Mouse (Mus musculus) gastrocnemius, postnatal 25 days (tissue): ENCODE measurements around the gene Cygb. TPM values are rescaled to one million over a fixed set of nuclear protein-coding genes. Genes with fewer than 3 reads are reported as not detected.
"Not testable (repeated sequence)": the region's sequence is repeated elsewhere in the genome, so short reads cannot be mapped to it uniquely, and the experiment has no call there.

Source experiments
- DNase-seq: peaks from one replicate; pipeline ENCODE4 v3.0.0; 2022
- total RNA-seq, 2 experiments: library from RNA; stranded (reverse); gene quantifications; 1 replicate in 1 of 2; 2 replicates in 1 of 2; pipeline ENCODE4 v1.2.3; 2021

Cygb gene
- total RNA-seq, 2 experiments from 2014 or later: 7.5 to 14.7 TPM

GRCm38 (mm10) chr11:116615735-116616437 lies 38.2 kb downstream of the Cygb start:
- DNase-seq: peak; percentile 41

DNA sequence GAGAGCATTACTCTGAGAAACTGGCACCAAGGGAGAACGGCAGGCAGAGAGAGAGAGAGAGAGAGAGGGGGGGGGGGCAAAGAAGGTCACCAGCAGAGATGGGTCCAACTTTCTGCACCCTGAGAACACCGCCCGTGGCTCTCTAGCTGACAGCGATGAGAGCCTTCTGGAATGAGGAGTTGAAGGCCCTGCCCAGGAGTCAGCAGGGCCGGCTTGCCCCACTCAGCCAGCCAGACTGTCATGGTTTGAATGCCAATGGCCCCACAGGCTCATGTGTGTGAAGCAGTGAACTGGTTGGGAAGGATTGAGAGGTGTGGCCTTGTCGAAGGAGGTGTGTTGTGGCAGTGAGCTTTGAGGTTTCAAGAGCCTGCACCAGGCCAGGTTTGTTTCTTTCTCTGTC lies 40.9 kb downstream of the Cygb start:
- DNase-seq: no peak

GRCm38 (mm10) chr11:116612554-116612953 lies 41.6 kb downstream of the Cygb start:
- DNase-seq: no peak

DNA sequence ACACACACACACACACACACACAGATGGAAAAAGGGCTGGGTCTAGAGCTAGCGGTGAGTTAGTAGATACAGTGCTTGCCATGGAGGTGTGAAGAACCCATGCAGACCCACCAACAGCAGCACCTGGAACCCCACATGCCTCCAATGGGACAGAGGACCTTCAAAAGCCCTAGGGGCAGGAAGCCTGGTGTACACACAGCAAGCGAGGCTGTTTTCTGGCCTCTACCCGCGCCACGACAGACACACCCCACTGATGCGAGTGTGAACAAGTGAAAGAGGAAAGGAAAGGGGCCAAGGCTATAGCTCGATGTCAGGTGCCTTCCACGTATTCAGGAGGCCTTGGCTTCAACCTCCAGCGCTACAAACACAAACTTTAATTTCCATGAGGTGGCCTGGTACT lies 42.2 kb downstream of the Cygb start:
- no peak for DNase-seq

DNA sequence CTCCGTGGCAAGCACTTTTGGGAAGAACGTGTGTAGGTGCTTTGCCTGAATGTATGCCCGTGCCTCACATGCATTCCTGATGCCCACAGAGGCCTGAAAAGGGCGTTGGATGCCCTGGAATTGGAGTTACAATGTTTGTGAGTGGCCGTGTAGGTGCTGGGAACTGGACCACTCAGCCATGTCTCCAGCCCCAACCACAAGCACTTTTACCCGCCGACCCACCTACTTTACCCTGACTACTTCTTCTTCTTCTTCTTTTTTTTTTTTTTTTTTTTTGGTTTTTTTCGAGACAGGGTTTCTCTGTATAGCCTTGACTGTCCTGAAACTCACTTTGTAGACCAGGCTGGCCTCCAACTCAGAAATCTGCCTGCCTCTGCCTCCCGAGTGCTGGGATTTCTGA lies 42.9 kb downstream of the Cygb start:
- DNase-seq: not testable (repeated sequence)

- DNase-seq: no peak
Measured at GRCm38 (mm10) chr11:116609965-116610630, 44.0 kb downstream of the Cygb start.

DNA sequence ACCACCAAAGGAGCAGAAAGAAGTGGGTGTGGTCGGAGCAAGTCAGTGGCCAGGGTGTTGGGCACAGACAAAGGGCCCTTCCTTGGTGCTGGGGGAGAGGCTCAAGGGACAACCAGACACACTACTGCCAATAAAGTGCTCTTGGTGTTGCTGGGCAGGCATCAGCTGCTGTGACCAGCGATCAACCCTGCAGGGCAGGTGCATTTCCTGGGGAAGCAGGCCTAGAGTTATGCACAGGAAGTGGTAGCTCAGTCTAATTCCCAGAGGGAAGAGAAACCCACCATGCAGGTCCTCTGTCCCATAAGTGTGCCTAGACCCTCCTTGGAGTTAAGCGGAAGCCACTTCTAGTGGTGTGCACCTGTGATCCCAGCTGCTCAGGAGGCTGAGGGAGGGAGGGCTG lies 46.4 kb downstream of the Cygb start:
- DNase-seq: no peak

GRCm38 (mm10) chr11:116604097-116604496 lies 50.0 kb downstream of the Cygb start:
- no peak for DNase-seq

DNA sequence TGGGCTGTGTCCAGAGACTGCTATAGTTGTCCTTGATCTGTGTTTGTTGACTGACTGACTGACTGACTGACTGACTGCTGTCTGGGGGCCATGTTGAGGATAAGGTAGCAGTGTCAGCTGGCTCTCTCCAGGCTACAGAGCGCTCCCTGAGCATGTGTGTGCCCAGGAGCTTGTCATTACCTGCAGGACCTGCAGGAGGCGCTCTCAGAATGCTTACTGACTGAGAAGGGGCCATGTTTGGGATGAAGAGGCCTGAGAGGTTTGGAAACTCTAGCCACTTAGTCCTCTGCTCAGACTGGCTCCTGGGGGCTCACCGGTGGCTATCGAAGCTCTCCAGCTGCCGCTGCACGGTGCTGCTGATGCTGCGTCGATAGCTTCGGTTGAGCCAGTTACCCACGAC lies 50.8 kb downstream of the Cygb start:
- no peak for DNase-seq

DNA sequence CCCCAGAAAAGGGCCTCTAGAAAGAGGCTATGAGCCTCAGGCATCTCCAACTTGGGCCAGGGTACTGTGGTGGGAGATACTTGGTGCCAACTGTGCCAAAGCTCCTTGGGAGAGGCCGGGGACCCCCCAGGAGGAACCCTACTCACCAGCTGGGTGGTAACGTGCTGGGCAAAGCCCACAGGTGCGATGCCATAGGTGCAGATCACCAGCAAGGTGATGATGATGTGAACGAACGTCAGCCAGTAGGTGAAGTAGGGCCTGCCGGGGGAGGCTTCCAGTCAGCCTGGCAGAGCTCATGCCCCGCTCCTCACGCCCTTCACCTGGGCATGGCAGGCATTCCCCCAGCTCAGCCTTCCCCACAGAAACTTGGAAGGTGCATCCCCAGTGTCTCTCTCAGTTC lies 52.1 kb downstream of the Cygb start:
- no peak for DNase-seq

DNA sequence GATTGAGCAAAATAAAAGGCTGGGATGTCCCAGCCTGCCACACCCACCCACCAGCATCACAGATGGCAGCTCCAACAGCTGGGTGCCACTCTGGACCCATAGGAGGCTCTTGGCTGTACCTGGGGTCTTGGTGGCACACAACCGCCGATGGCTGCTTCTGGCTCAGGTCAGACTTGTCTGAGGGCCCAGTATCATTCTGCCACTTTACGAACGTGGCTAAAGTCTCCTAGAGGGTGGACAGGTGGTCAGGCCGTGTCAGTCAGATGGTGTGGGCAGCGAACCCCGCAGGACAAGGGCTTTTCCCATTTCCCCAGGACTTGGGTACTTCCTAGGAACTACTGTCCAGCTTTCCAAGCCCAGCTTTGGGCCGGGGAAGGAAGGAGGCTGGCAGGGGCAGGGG lies 52.9 kb downstream of the Cygb start:
- DNase-seq: no peak

DNA sequence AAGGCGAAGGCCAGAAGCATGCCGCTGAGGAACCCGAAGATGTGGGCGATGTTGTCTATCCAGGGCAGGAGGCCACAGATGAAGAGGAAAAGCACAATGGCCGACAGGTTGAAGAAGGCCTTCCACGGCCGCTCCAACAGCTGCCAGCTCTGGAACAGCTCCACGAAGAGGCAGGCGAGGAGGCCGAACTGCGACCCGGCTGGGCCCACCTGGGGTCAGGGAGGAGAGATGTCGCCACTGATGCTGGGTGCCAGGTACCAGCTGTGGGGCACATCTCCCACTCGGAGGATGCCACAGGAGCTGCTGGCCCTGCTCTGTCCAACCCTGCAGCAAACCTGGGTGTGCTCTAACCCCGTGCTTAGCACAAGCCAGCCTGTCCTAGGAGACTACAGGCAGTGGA lies 54.9 kb downstream of the Cygb start:
- no peak for DNase-seq

DNA sequence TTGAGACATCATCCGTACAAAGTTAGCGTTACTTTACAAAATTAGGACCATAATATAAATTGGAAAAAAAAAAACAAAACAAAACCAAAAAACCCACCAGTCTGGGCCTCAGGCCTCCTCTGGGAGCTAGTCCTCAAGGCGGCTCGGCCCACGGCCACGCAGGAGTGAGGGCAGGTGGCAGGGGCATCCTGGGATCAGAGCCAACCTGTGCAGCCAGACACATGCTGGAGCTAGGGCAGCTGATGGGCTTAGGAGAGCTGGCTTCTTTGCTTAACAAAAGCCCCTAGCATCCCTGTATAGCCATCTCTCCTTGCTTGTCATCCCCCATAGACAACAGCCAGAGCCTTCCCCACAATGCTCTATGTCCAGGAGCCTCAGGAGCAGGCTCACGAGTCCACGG lies 55.9 kb downstream of the Cygb start:
- no peak for DNase-seq

- no peak for DNase-seq
Measured at GRCm38 (mm10) chr11:116596766-116597165, 57.3 kb downstream of the Cygb start.

Other genes with a start within 250 kb of the Cygb start
- 10 to 100 TPM; 21.8 to 31.4 TPM for gene Rnf157, start 241.3 kb downstream of the Cygb start, total RNA-seq
- gene Ubald2, start 220.2 kb downstream of the Cygb start, total RNA-seq: 10 to 100 TPM; 35.9 to 40.4 TPM
- gene Qrich2, start 188.1 kb downstream of the Cygb start, total RNA-seq: not detected
- gene Prpsap1, start 160.1 kb downstream of the Cygb start, total RNA-seq: 10 to 100 TPM; 17.0 to 18.9 TPM
- 1 to 10 TPM in 1 of 2 experiments, under 1 TPM in 1; 0.94 to 2.0 TPM for gene Sphk1, start 123.4 kb downstream of the Cygb start, total RNA-seq
- gene Ube2o, start 72.9 kb downstream of the Cygb start, total RNA-seq: 10 to 100 TPM; 17.9 to 20.4 TPM
- gene Aanat, start 67.9 kb downstream of the Cygb start, total RNA-seq: not detected
- gene Rhbdf2, start 27.3 kb downstream of the Cygb start, total RNA-seq: 1 to 10 TPM; 6.3 to 7.5 TPM
- gene Prcd, start 779 bp downstream of the Cygb start, total RNA-seq: under 1 TPM in 1 of 2 experiments, not detected in 1; 0.35 TPM
- gene St6galnac1, start 121.2 kb upstream of the Cygb start, total RNA-seq: not detected
- 10 to 100 TPM; 13.2 to 14.7 TPM for gene Mxra7, start 173.7 kb upstream of the Cygb start, total RNA-seq
- gene Mettl23, start 189.0 kb upstream of the Cygb start, total RNA-seq: 10 to 100 TPM; 33.1 to 36.7 TPM
- 10 to 100 TPM; 20.6 to 22.1 TPM for gene Jmjd6, start 189.1 kb upstream of the Cygb start, total RNA-seq
- gene Mfsd11, start 198.1 kb upstream of the Cygb start, total RNA-seq: 10 to 100 TPM; 21.3 to 23.5 TPM
- 10 to 100 TPM; 61.7 to 65.2 TPM for gene Srsf2, start 198.8 kb upstream of the Cygb start, total RNA-seq